Mouse (Mus musculus): ENCODE results near the gene Tnnt1.

- TF ChIP-seq POLR2A (IDR thresholded peaks at IDR 0.05; ENCODE audit: borderline replicate concordance, extremely low read depth, low read depth, low read length) (no peak), CTCF (IDR thresholded peaks at IDR 0.05; ENCODE audit: insufficient read depth, low read length) (no peak)
These were observed 9.0 kb downstream of the Tnnt1 start for GRCm38 (mm10) chr7:4507220-4507619.

Measured in lung, adult 2 months (tissue).